10 mouse cellular contexts compared by ENCODE assay signal in genomic region chr8:70702842-70703182, GRCm38 (mm10). TPM values are rescaled to one million over a fixed set of nuclear protein-coding genes. Genes with fewer than 3 reads are reported as not detected.
DNase-seq lines count a peak whose midpoint lies in the region; ATAC-seq lines count a peak whose summit lies in the region.
"Had no signal": no experiment of that assay in that cellular context is flagged by ENCODE, and none has a peak within 500 bp of the region (broad histone marks: within the 10 kb centered on the region; RNA-seq: fewer than 3 reads in every experiment).

No protein-coding gene starts in this region.

- peak; percentile 90 to 92 for DNase-seq in heart, adult 18-20 months
- DNase-seq in heart, embryonic 10.5 days (ENCODE audit: low spot score): no peak
- peak; percentile 59 for DNase-seq in CD4-positive helper T cell, adult 2 months (ENCODE audit: low read depth, low spot score)
- DNase-seq in cerebellum, postnatal 14 days: peak; percentile 88 to 92
- peak; percentile 83 to 88 for DNase-seq in heart, postnatal 14 days
- DNase-seq in spleen, postnatal 4 days (ENCODE audit: low spot score in 2 of 2): no peak

- H3K36me3 ChIP-seq in heart, embryonic 10.5 days: peaks cover 8% of the 10 kb centered on the region; the same call in 1 of the 2 replicates
- no peaks in the 10 kb centered on the region for H3K36me3 ChIP-seq in neural tube, embryonic 14.5 days (ENCODE audit: control insufficient read depth, insufficient read depth, low read length)
- 0 out of 2 replicates have a peak, but pooled peaks cover 7% of the 10 kb centered on the region for H3K36me3 ChIP-seq in intestine, embryonic 15.5 days
- H3K36me3 ChIP-seq: lung, embryonic 15.5 days had no signal

- H3K4me1 ChIP-seq in heart, embryonic 10.5 days: peaks cover 21% of the 10 kb centered on the region
- peaks cover 23% of the 10 kb centered on the region for H3K4me1 ChIP-seq in neural tube, embryonic 14.5 days (ENCODE audit: control insufficient read depth, insufficient read depth, low read length)
- peaks cover 15% of the 10 kb centered on the region for H3K4me1 ChIP-seq in intestine, embryonic 15.5 days (replicated peaks)

- intact Hi-C loops in heart, postnatal 14 days (cut with DNase I): loop anchor here (5.0 kb wide), 2 partner anchors 76 to 91 kb away; no protein-coding TSS in a partner anchor

- H3K27ac ChIP-seq in heart, embryonic 10.5 days: no peak overlapping the region
- H3K27ac ChIP-seq in neural tube, embryonic 14.5 days (ENCODE audit: low read depth, low read length): no peak overlapping the region
- no peak overlapping the region for H3K27ac ChIP-seq in intestine, embryonic 15.5 days
- H3K27ac ChIP-seq: lung, embryonic 15.5 days had no signal

- WGBS in heart, embryonic 10.5 days: 76% methylated on average over 3 of the region's 3 CpGs
- WGBS in neural tube, embryonic 14.5 days: 92% methylated on average over 3 of the region's 3 CpGs
- WGBS in intestine, embryonic 15.5 days: 71% methylated on average over 3 of the region's 3 CpGs

- no peaks in the 10 kb centered on the region for H3K27me3 ChIP-seq in heart, embryonic 10.5 days (ENCODE audit: insufficient read depth, poor library complexity, severe bottlenecking)
- no peaks in the 10 kb centered on the region for H3K27me3 ChIP-seq in neural tube, embryonic 14.5 days (ENCODE audit: control insufficient read depth, insufficient read depth, low read length)
- H3K27me3 ChIP-seq in intestine, embryonic 15.5 days (replicated peaks): no peaks in the 10 kb centered on the region
- H3K27me3 ChIP-seq: embryonic facial prominence, embryonic 15.5 days; lung, embryonic 15.5 days had no signal

- H3K9me3 ChIP-seq in heart, embryonic 10.5 days: no peaks in the 10 kb centered on the region
- no peaks in the 10 kb centered on the region for H3K9me3 ChIP-seq in neural tube, embryonic 14.5 days (ENCODE audit: control insufficient read depth, low read length)
- H3K9me3 ChIP-seq in intestine, embryonic 15.5 days: no peaks in the 10 kb centered on the region
- H3K9me3 ChIP-seq: embryonic facial prominence, embryonic 15.5 days; lung, embryonic 15.5 days had no signal

- H3K4me2 ChIP-seq in neural tube, embryonic 14.5 days (ENCODE audit: low read depth, low read length): peak overlapping the region; percentile 90; the same call in 1 of the 2 replicates
- H3K4me2 ChIP-seq in intestine, embryonic 15.5 days (replicated peaks): no peak overlapping the region
- H3K4me2 ChIP-seq: embryonic facial prominence, embryonic 15.5 days; lung, embryonic 15.5 days had no signal

- no peak overlapping the region for H3K4me3 ChIP-seq in heart, embryonic 10.5 days
- no peak overlapping the region for H3K4me3 ChIP-seq in neural tube, embryonic 14.5 days (ENCODE audit: low read depth, low read length)
- H3K4me3 ChIP-seq in intestine, embryonic 15.5 days (replicated peaks): no peak overlapping the region
- H3K4me3 ChIP-seq: embryonic facial prominence, embryonic 15.5 days; lung, embryonic 15.5 days had no signal

- ATAC-seq in neural tube, embryonic 14.5 days (ENCODE audit: low read depth): no peak
- ATAC-seq in intestine, embryonic 15.5 days: no peak

- no peak overlapping the region for H3K9ac ChIP-seq in neural tube, embryonic 14.5 days (replicated peaks; ENCODE audit: low read depth, low read length)
- no peak overlapping the region for H3K9ac ChIP-seq in intestine, embryonic 15.5 days
- H3K9ac ChIP-seq: embryonic facial prominence, embryonic 15.5 days; lung, embryonic 15.5 days had no signal

RNA-seq across cellular contexts. Expression of gene Iqcn, which starts 0.4 kb away (rescaled TPM):
- total RNA-seq in heart, adult 18-20 months (2021): under 1 TPM in 1 of 2 experiments, not detected in 1; 0.05 TPM
- not detected in 2 replicates for polyA plus RNA-seq in heart, embryonic 10.5 days (2016; fragmentation: Nextera tagmentation; extraction: Ambion mirVana)
- total RNA-seq in heart, postnatal 14 days (2021): under 1 TPM; 0.10 to 0.12 TPM
- 0.13 TPM in 1 of 2 replicates, not detected in the other for polyA plus RNA-seq in neural tube, embryonic 14.5 days (2014; fragmentation: Nextera tagmentation; extraction: Ambion mirVana)
- polyA plus RNA-seq in intestine, embryonic 15.5 days (2015; fragmentation: Nextera tagmentation; extraction: Ambion mirVana): not detected in 2 replicates

RNA-seq across cellular contexts. Expression of gene Jund, which starts 4.1 kb away (rescaled TPM):
- total RNA-seq in heart, adult 18-20 months (2021): 100 to 1,000 TPM; 129 to 138 TPM
- polyA plus RNA-seq in heart, embryonic 10.5 days (2016; fragmentation: Nextera tagmentation; extraction: Ambion mirVana): 76.3 and 116 TPM in 2 replicates
- 100 to 1,000 TPM; 159 to 162 TPM for total RNA-seq in heart, postnatal 14 days (2021)
- 115 and 119 TPM in 2 replicates for polyA plus RNA-seq in neural tube, embryonic 14.5 days (2014; fragmentation: Nextera tagmentation; extraction: Ambion mirVana)
- polyA plus RNA-seq in intestine, embryonic 15.5 days (2015; fragmentation: Nextera tagmentation; extraction: Ambion mirVana): 83.7 and 88.8 TPM in 2 replicates

RNA-seq across cellular contexts. Expression of gene Gm3336, which starts 15.5 kb away (rescaled TPM):
- total RNA-seq in heart, adult 18-20 months (2021): not detected
- polyA plus RNA-seq in heart, embryonic 10.5 days (2016; fragmentation: Nextera tagmentation; extraction: Ambion mirVana): not detected in 2 replicates
- not detected for total RNA-seq in heart, postnatal 14 days (2021)
- not detected in 2 replicates for polyA plus RNA-seq in neural tube, embryonic 14.5 days (2014; fragmentation: Nextera tagmentation; extraction: Ambion mirVana)
- 2.1 and 2.5 TPM in 2 replicates for polyA plus RNA-seq in intestine, embryonic 15.5 days (2015; fragmentation: Nextera tagmentation; extraction: Ambion mirVana)
- polyA plus RNA-seq: embryonic facial prominence, embryonic 15.5 days; lung, embryonic 15.5 days had no signal

RNA-seq across cellular contexts. Expression of gene Pde4c, which starts 20.7 kb away (rescaled TPM):
- 1 to 10 TPM; 1.4 to 2.0 TPM for total RNA-seq in heart, adult 18-20 months (2021)
- polyA plus RNA-seq in heart, embryonic 10.5 days (2016; fragmentation: Nextera tagmentation; extraction: Ambion mirVana): 0.45 and 0.48 TPM in 2 replicates
- 1 to 10 TPM; 4.5 to 4.6 TPM for total RNA-seq in heart, postnatal 14 days (2021)
- 0.10 and 0.27 TPM in 2 replicates for polyA plus RNA-seq in neural tube, embryonic 14.5 days (2014; fragmentation: Nextera tagmentation; extraction: Ambion mirVana)
- 0.21 and 0.53 TPM in 2 replicates for polyA plus RNA-seq in intestine, embryonic 15.5 days (2015; fragmentation: Nextera tagmentation; extraction: Ambion mirVana)

RNA-seq across cellular contexts. Expression of gene Lsm4, which starts 29.8 kb away (rescaled TPM):
- total RNA-seq in heart, adult 18-20 months (2021): 10 to 100 TPM; 66.7 to 73.1 TPM
- polyA plus RNA-seq in heart, embryonic 10.5 days (2016; fragmentation: Nextera tagmentation; extraction: Ambion mirVana): 344 and 410 TPM in 2 replicates
- 10 to 100 TPM; 75.0 to 76.5 TPM for total RNA-seq in heart, postnatal 14 days (2021)
- polyA plus RNA-seq in neural tube, embryonic 14.5 days (2014; fragmentation: Nextera tagmentation; extraction: Ambion mirVana): 193 and 194 TPM in 2 replicates
- polyA plus RNA-seq in intestine, embryonic 15.5 days (2015; fragmentation: Nextera tagmentation; extraction: Ambion mirVana): 286 and 323 TPM in 2 replicates

Comparison
In these comparisons a context has a peak if more than half of its experiments do, and no peak if none do; other contexts are left out.
1. DNase-seq: peak in heart, adult 18-20 months (2 of 2), CD4-positive helper T cell, adult 2 months (single experiment), cerebellum, postnatal 14 days (2 of 2) and heart, postnatal 14 days (2 of 2); none in heart, embryonic 10.5 days (single experiment) and spleen, postnatal 4 days (0 of 2).